Mouse (Mus musculus): ENCODE measurements at regions not wholly inside any gene's neighbourhood (a gene's known extent, or its start where the extent isn't known, plus 50 kb on each side); places are given as distances from the start of the nearest gene placed in this dataset.

GRCm38 (mm10) chr14:24081911-24082558 lies 67.7 kb upstream of the Kcnma1 start:
- peak; percentile 18 to 73 for DNase-seq (ENCODE audit: low spot score in 2 of 2)
- intact Hi-C loops (cut with DNase I) = no loop called here

DNA sequence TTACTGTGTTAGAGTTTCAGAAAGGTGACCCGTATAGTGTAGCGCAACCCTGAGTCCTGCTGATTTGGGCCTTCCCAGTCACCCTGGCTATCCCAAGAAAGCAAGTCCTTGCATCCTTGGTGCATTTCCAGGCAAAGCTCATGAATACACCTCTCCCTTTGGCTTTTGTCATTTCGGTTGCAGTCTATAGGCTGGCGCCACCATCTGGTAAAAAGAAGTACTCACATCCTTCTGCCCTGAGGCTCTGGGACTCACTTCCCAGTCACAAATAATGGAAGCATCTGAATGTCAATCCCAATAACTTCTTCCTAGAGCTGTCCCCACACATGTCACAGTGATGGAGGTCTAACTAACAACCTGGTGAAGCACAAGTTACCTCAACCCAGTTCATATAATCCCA lies 54.4 kb upstream of the Kcnma1 start:
- DNase-seq (ENCODE audit: low spot score in 2 of 2) = peak; percentile 27 to 51
- intact Hi-C loops (cut with DNase I) = loop anchor here (2.0 to 5.0 kb wide), 2 partner anchors 114 to 206 kb away; no protein-coding TSS in a partner anchor

GRCm38 (mm10) chr14:24067657-24068056 lies 53.4 kb upstream of the Kcnma1 start:
- intact Hi-C loops (cut with DNase I) = loop anchor here (2.0 to 5.0 kb wide), 2 partner anchors 115 to 207 kb away; no protein-coding TSS in a partner anchor

GRCm38 (mm10) chr14:24065231-24065767 lies 51.0 kb upstream of the Kcnma1 start:
- no peak for DNase-seq (ENCODE audit: low spot score in 2 of 2)
- intact Hi-C loops (cut with DNase I) = loop anchor here (5.0 kb wide), 1 partner anchor 117 kb away; no protein-coding TSS in a partner anchor

More at GRCm38 (mm10) chr14:24067657-24068056, 53.4 kb upstream of the Kcnma1 start:
- DNase-seq (ENCODE audit: low spot score in 2 of 2) = peak; percentile 70 to 86
